Mouse (Mus musculus) heart, postnatal 10 days (tissue): ENCODE measurements around the gene Cbr3. TPM values are rescaled to one million over a fixed set of nuclear protein-coding genes. Genes with fewer than 3 reads are reported as not detected.
"Not testable (repeated sequence)": the region's sequence is repeated elsewhere in the genome, so short reads cannot be mapped to it uniquely, and the experiment has no call there.

Source experiments
- DNase-seq, 2 experiments: peaks; one replicate each; pipeline ENCODE4 v3.0.0; 2021
- intact Hi-C: fragments of 180-260 bp; cut with DNase I; formaldehyde crosslinking; loops from one replicate; pipeline ENCODE4 v1.15.1; 2025
- total RNA-seq, 2 experiments: library from RNA; stranded (reverse); gene quantifications; 2 replicates each; pipeline ENCODE4 v1.2.3; 2021

The Cbr3 gene
- 1 to 10 TPM; 3.5 to 4.5 TPM for total RNA-seq

DNA sequence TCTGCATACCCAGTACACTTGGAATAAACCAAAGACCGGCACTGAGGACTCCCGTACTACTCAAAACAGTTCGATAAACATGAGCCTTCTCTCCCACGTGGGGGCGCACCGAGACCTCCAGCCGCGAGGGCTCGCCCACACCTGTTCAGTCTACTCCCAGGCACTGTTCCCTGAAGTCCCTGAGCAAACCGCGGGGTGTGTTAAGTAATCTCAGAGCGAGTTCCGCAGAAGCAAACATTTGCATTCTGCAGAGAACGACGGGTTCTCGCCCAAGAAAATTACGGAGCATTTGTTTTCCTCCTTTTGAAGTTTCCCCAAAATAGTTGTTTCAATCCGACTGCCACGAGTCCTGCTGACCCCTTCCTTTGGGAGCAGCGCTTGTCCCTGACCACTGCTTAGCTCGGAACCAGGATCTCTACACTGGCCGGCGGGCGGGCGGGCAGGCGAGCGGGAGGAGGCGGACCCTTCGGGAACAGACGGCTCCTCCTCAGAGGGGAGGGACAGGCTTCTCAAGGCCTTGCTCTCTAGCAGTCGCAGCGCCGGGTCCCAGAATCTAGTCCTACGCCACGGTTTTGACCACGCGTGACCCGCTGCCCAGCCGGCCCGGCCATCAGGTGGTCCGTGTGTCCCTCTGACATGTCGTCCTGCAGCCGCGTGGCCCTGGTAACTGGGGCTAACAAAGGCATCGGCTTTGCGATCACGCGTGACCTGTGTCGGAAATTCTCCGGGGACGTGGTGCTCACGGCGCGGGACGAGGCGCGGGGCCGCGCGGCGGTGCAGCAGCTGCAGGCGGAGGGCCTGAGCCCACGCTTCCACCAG lies at the start of gene Cbr3:
TSS of gene Cbr3 (plus strand) at position 527 of the 819 bp plus-strand sequence.
- peak; percentile 75 to 76 for DNase-seq
- intact Hi-C loops = loop anchor here (10.0 kb wide), 1 partner anchor 82 kb away; no protein-coding TSS in a partner anchor

DNA sequence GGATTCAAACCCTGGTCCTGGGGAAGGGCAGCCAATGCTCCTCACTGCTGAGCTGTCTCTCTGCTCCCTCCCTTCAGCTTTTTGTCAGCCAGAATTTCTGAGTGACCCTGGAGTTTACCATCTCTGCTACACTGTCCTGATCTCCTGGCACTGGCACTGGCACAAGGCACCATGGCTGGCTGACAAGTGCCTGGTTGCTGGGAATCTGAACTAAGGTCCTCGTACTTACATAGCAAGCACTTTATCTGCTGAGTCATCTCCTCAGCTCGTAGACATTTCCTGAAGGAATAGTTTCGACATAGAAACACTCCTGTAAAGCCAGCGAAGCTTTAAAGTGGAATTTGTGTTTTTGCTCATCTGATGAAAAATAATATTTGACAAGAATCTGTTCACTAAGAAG lies 39.0 kb upstream of the Cbr3 start:
- DNase-seq = no peak
- intact Hi-C loops = no loop called here

DNA sequence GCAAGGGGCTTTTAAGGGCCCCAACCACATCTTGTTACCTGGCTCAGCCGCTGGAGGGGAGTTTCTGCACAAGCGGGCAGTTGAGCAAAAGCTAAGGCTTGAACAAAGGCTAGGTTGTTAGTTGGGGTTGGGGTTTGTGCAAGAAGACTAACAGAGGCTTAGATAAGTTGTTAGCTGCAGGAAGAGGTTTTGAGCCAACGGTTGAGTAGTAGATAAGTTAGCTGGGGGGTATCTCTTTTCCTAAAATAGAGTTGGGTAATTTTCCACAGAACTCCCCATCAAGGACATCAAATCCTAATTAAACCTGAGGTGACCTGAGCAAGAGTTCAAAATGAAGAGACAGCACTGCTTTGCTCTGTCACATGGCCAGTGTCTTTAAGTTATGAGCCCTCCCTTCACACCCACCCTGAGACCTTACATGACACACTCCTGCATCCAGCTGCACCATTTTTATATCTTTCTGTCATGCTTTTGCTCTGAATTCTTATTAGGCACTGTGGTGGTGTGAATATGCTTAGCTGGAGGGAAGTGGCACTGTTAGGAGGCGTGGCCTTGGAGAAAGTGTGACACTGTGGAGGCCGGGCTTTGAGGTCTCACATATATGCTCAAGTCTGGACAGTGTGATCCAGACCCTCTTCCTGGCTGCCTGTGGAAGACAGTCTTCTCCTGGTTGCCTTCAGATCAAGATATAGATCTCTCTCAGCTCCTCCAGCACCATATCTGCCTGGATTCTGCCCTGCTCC lies 34.4 kb upstream of the Cbr3 start:
- intact Hi-C loops = no loop called here
- no peak for DNase-seq

DNA sequence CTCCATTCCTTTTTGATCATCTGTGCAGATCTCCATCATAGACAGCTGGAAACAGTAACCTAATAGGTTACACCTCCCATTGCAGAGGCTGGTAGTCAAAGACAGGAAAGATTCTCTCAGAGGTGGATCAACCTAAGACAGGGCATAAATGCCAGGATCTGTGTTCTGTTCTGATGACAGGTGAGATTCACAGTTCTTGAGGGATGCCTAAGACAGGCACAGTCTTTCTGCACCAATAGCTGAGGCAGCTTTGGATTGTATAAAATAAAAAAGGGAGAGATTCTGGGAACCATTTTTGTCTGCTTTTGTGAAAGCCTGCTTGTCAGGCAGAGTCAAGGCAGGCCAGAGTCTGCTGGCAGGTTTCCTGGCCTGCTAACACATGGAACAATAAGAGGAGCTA lies 15.0 kb upstream of the Cbr3 start:
- DNase-seq = no peak

DNA sequence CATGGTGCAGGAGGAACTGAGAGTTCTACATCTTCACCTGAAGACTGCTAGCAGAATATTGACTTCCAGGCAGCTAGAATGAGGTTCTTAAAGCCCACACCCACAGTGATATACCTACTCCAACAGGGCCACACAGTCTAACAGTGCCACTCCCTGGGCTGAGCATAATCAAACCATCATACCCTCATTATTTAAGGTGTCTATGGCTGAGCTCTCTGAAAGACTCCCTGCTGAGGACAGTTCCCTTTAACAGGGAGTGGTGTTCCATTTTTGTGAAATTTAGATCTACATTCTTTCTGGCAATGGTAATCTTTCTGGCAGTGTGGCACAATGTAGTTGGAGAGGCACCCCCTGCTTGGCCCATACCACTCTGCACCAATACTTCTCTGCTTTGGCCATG lies 13.5 kb upstream of the Cbr3 start:
- intact Hi-C loops = no loop called here
- DNase-seq = no peak

More for the DNA sequence above, 15.0 kb upstream of the Cbr3 start:
- intact Hi-C loops = no loop called here

DNA sequence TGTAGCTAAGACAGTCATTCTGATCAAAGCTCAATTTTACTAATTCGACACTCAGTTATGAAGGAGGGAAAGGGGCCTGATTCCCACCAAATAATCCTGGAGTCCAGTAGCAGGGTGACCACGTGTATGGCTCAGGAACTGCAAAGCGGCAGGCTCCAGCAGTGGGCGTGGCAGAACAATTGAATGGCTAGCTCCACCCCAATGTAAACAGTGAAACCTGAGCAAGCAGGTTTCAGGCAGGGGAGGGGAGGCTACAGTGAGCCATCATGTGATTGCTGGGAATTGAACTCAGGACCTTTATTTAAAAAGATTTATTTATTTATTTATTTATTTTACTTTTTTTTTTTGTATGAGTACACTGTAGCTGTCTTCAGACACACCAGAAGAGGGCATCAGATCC lies 12.5 kb upstream of the Cbr3 start:
- DNase-seq, intact Hi-C loops: not testable (repeated sequence)

DNA sequence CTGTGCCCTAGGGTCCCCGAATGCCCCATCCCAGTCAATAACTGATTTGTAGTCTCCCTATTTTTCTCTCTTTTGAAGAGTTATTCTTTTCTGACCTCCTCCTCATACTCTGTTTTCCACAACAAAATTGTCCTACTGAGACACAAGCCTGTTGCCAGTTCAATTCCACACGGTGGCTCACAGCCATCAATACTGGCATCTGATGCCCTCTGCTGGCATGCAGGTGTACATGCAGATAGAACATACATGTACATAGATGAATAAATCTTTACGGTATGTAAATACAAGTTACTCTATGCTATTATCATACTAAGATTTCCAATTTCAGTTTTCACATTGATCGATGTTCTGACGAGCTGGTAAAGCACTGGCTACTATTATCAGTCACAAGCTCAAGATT lies 12.0 kb upstream of the Cbr3 start:
- intact Hi-C loops = no loop called here
- no peak for DNase-seq

DNA sequence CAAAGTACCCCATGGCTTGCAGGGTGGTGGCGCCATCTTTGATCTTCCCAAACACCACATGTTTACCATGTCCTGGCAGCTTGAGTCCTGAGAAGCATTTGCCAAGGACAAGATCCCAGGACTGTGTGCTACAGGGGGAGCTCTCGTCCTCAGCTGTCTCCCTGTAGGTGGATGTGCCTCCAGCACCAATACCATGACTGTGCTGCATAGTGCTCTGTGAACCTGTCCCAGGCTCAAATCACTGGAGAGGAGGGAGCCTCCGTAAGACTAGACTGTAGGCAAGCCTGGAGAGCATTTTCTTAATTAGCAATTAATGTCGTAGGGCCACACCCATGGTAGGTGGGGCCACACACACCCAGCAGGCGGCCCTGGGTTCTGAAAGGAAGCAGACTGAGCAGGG lies 6.6 kb upstream of the Cbr3 start:
- intact Hi-C loops = no loop called here
- DNase-seq = no peak

DNA sequence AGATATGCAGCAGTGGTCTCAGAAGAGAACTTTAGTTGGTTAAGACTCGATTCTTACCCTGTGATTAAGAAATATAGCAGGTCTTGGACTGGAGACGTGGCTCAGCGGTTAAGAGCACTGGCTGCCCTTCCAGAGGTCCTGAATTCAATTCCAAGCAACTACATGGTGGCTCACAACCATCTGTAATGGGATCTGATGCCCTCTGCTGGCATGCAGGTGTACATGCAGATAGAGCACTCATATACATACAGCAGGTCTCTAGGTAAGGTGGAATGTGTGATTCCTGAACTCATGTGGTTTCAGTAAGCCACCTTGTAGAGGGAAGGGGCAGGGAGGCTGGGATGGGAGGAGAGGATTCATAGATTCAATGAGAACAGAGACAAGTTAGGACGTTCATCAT lies 4.8 kb upstream of the Cbr3 start:
- DNase-seq = no peak
- intact Hi-C loops = no loop called here

DNA sequence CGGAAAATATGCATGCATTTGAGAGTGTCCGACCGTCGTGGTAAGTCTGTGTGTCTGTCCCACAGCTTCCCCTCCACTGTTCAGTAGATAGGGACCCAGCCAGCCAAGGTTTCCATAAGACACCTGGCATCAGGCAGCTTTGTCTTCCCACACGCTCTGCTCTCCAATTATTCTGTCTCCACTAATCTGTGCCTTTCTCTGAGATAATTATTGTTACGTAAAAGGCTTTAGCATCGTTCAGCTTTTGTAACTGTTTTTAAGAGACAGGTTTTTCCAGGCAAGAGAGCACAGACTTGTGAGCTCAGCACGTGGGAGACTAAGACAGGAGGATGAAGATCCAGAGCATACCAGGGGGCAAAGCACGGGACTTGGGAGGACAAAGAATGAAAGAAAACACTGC lies 3.9 kb upstream of the Cbr3 start:
- intact Hi-C loops = no loop called here
- DNase-seq = no peak

DNA sequence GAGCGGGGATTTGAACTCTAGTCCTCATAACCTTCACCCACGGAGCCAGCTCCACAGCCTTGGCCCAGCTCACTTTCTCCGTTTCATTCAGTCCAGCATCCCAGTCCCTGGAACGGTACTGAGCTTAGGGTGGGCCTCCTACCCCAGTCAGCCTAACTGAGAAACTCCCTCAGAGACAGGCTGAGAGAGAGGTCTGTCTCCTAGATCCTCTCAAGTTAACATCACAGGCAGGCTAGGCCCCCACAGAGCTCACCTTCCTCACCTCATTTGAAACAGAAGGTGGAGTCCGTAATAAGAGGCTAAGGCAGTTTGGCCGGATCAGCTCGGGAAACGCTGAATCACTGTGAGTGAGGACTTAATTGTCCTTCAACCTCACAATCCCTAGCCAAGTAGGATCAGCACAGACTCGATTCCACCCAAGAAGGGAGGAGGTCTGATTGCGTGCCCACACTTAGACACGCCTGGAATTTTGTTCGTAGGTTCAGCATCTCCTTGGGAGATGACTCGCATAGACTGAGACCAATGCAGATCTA lies 793 bp upstream of the Cbr3 start:
- intact Hi-C loops = loop anchor here (10.0 kb wide), 1 partner anchor 83 kb away; no protein-coding TSS in a partner anchor

DNA sequence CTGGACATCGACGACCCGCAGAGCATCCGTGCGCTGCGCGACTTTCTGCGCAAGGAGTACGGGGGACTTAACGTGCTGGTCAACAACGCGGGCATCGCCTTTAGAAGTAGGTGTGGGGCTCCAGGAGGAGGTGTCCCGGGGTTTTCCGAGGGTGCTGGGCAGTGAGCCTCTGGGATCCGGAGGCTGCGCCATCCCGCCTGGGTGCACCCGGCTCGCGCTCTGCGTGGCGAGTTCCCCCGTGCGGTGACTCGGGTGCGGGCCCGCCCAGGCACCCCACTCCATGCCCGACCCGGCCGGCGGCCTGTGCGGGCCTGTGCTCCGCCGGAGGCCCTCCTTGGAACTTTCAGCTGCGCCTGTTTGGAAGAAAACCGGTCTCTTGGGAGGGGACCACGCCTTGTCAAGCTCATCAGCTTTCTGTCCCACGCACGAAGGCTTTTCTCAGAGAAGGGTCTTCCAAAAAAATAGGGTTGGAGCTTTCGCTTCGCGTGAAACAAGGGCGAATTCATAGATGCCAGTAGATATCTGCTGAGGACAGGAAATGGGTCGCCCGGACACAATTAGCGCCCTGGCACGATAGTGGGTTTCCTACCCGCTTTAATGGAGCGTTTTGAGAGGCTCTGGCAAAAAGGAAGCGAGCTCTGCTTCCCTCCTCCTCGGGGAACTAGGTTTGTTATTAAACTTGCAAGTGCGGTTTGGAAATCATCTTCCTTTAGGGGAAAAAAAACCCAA lies 657 bp downstream of the Cbr3 start:
- DNase-seq = peak; percentile 38 to 54
- intact Hi-C loops = loop anchor here (10.0 kb wide), 1 partner anchor 81 kb away; no protein-coding TSS in a partner anchor

More for the DNA sequence above, 793 bp upstream of the Cbr3 start:
- no peak for DNase-seq

DNA sequence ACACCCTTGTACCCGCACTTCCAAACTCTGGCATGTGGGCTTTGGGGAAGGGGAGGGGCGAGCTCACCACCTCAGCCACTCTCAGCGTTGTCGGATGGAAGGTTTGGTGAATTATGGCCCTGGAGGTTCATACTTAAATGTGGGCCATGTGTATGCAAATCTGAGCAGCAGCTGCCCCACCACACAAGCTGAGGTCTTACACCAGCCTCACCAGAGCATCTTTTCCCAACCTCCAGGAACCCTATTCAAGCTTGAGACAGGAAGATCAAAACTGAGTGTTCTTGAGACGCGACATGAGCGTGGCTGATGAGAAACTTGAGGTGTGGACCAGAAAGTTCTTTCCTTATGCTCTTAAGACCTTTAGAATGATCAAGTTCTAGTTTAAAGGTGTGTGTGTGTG lies 1.4 kb downstream of the Cbr3 start:
- no peak for DNase-seq
- intact Hi-C loops = loop anchor here (10.0 kb wide), 1 partner anchor 80 kb away; no protein-coding TSS in a partner anchor

DNA sequence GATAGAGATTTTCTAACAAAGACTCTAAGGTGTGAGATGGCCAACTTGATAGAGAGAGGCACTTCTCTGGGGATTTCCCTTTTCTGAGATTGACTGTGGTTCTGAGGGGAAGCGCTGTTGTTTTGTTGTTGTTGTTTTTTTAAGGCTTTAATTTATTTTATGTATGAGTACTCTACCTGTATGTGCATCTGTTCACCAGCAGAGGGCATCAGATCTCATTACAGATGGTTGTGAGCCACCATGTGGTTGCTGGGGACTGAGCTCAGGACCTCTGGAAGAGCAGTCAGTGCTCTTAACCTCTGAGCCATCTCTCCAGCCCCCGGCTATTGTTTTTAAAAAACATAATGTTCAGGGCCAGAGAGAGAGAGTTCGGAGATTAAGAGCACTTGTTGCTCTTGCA lies 2.8 kb downstream of the Cbr3 start:
- not testable (repeated sequence) for DNase-seq
- intact Hi-C loops = loop anchor here (10.0 kb wide), 1 partner anchor 79 kb away; no protein-coding TSS in a partner anchor

DNA sequence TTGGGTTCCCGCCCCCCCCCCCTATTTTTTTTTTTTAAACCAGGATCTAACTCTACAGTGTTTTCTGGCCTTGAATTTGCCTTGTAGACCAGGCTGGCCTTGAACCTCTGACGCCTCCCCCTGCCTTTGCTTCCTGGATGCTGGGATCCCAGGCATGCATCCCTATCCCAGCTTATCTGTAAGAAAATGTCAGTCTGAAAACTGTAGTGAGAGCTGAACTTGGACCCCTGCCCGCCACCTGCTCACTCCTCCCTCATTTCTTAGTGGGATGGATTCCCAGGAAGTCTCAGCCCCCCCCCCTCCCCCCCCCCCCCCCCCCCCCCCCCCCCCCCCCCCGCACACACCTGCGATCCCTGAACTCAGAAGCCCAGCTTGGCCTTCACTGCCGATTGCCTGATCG lies 3.4 kb downstream of the Cbr3 start:
- no peak for DNase-seq
- intact Hi-C loops = loop anchor here (10.0 kb wide), 1 partner anchor 78 kb away; no protein-coding TSS in a partner anchor

DNA sequence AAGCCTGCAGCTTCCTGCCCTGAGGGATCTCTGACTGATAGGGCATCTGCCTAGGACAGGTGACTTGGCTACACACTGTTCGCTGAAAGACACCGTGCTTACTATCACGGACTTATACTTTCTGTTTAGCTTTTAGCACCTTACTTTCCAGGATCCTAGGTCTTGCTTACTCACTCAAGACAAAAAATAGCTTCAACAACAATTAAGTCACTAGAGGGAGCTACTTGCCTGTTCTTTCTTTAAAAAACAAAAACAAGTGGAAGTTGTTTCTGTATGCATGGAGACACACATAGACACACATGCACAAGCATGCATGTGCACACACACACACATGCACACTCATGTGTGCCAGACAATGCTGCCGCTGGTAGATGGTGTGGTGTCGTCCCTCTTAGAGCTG lies 3.9 kb downstream of the Cbr3 start:
- DNase-seq = peak in 1 of 2 experiments; percentile 30

DNA sequence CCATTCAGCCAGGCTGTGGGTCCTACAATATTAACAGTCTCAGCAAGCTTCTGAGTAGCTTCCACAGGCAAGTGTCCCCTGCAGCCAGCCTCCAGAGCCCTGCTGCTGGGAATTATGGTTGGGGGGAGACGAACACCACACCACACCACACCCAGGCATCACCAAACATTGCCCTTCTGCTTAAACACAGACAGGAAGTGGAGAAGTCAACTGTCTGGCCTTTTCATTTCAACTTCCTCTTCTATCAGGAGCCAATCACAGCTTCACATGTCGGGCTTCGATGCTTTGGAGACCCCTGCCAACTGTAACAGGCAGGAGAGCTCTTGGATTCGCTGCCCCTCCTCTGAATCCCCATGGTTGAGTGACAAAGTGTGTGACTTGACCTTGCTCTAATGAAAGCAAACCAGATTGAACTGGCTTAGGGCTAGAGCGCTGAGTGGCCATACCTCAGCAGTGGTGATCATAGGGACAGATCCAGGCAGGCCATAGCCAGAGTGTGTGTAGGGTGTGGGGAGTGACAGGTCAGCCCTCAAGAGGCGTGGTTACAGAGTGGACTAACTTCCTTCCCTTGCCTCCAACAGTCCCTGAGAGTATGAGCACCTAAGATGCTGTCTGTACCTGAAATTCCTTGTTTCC lies 8.3 kb downstream of the Cbr3 start:
- no peak for DNase-seq
- intact Hi-C loops = no loop called here

More for the DNA sequence above, 3.9 kb downstream of the Cbr3 start:
- intact Hi-C loops = loop anchor here (1.0 to 10.0 kb wide), 2 partner anchors 78 to 98 kb away; no protein-coding TSS in a partner anchor

DNA sequence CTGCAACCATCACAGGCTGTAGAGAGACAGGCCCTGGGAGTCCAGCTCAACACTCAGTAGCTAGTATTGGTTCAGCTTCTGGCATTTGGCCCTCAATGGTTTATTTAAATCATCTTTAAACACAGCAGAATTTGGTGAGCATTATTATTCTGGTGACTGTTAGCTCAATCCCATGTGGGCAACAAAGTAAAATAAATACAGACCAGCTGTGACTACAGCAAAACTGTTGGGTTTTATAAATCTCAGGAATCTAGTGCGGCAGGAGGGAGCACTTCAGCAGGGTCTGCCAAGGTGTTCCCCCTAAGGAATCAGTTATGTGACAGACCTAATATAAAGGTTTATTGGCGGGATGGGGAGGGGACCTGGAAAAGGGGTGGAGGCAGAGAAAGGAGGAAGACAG lies 9.7 kb downstream of the Cbr3 start:
- no peak for DNase-seq
- intact Hi-C loops = no loop called here

DNA sequence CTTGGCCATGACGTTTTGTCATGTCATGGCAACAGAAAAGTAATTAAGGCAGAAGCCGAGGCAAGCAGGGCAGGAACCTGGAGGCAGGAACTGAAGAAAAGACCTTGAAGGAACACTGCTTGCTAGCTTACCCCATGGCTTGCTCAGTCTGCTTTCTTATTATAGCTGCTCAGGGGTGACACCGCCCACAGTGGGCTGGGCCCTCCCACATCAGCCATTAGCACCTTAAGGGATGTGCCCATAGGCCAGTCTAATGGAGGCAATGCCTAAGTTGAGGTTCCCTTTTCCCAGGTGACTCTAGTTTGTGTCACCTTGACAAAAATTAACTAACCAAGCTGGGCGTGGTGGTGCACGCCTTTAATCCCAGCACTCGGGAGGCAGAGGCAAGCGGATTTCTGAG lies 24.1 kb downstream of the Cbr3 start:
- no peak for DNase-seq
- intact Hi-C loops = no loop called here

DNA sequence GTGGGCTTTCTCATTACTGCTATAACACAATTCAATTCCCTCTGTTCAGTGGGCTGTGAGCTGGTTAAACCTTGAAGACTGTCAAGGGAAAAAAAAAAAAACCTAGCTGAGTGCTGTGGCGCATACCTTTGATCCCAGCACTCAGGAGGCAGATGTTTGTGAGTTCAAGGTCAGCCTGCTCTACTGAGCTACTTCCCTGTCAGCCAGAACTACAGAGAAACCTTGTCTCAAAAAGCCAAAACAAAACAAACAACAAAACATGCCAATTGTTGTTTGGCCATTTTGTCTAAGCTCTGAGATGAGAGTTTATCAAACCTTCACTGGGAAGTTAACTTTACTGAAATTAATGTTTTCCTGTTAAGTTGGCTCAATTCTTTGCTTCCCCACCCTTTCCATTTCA lies 26.2 kb downstream of the Cbr3 start:
- no peak for DNase-seq

More for the DNA sequence above, 26.2 kb downstream of the Cbr3 start:
- intact Hi-C loops = no loop called here
